Mouse (Mus musculus) heart, adult 11 months (tissue): Measurements from ENCODE around the gene Plod2.

Experiments
- DNase-seq: peaks from one replicate; pipeline ENCODE4 v3.0.0; 2022

The Plod2 gene

DNA sequence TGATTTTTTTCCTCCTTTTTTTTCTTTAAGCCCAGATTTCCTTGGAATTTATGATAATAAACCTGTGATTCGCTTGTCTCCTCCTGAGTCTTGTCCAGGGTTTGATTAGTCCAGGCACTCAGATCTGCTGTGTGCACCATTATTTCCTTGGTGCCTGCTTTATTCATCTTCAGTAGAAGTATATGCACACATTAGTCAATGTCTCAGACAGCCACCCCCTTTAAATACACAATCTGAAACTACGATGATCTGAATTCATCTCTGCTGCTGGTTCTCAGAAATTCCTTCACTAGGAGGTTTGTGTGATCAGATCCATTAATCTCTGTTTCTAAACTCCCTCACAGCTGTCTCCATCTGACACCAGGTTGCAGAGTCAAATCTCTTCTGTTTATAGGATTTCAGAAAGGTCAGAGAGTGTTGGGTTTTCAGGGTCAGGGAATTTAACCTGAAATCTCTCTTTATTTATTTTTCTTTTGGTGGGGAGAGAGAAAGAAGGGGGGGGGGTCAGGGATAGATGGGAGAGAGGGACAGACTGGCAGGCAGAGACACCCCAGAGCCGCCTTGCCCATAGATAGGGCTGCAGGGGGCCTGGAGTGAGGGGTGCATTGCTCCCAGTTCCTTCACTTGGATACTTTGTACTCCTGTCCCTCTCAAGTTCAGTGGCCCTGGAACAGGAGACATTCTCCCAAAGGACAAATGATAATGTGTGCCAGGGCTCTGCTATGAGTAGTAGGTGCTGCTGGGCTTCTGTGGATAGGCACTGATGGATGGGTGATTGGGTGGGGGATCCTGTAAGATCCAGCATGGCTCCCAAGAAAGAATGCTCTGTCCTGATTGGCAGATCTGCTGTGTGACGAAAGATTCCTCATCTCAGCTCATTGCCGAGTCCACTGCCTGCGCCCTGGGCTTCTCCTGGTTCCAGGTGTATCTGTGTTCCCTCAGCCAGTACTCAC, 13.3 kb downstream of the Plod2 start:
- DNase-seq = peak; percentile 84

DNA sequence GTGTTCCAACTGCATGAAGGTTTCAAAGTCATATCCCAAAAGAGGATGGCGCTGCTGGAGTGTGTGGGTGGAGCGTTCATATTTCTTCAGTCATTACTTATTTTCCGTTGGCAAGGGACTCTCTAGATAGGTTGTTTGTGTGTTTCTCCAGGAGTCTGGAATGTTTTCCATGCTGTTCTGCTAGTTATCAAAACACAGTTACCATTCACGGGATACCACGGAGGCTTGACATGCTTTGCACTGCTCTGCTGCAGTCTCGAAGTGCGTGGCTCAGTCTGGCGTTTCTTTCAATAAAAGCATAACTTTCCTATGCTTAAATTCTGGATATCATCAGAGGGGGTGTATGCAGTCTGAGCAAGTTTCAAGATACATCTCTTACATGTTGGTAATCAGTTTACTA, 17.7 kb downstream of the Plod2 start:
- peak; percentile 84 for DNase-seq

DNA sequence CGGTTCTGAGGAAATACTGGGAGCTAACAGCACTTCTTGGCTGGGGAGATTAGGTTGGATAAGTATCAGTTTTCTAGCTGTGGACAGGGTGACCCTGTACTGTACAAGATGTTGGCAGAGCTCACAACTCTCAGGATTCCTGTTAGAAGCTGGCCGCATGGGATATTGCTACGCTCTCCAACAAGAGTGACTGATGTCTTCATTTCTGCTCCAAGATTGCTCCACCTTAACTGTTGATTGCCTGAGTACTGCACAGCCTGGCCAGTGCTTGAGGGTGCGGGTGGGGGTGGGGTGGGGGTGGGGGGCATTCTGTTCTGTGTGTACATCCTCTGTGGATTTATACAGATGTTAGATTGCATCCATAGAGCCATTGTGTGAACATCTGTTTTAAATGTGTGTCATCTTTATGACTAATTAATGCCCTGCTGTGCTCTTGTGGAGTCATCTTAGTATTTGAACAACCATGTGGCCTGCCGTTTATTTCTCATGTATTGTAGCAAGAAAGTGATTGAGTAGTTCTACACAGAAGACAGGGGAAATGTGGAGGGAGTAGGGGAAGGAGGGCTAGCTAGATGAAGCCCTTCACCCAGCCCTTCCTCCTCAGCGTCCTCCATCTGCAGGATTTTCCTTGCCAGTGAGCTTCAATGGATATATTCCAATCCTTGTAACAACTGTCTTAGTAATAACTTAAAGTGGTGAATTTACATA, 19.0 kb downstream of the Plod2 start:
- peak; percentile 94 for DNase-seq

DNA sequence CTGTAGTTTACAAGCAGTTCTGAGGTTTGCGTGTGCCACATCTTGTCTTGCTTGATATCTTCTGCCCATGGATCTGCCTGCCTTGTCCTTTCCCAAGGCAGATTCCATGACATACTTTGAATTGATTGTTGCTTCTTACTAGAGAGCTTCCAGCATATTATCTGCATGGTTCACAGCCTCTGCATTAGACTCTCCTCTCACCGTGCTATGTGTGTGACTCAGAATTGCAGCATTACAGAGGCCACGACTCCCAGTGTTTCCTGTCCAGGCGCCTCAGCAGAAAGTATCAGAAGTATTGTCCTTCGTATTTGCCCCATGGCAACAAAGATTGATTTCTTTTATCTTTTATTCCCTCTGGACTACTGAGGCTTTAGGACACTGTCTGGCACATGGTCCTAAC, 20.4 kb downstream of the Plod2 start:
- peak; percentile 74 for DNase-seq

DNA sequence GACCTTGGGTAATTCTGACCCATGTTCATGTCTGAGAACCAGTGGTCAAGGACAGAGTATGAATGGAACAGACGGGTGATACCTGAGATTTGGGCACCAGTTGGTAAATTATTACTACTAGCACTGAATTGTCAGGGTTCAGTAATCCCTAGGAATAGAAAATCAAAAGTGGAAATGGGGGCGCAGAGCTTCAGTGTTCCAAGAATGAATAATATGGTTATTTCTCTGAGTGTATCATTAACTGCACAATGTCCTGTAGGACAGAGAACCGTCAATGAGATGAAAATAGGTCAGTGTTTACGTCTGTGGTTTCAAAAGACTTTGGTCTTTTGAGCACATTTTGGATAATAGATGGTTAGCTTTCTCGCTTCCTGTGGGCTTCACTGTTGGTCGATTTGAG, 21.3 kb downstream of the Plod2 start:
- peak; percentile 49 for DNase-seq

DNA sequence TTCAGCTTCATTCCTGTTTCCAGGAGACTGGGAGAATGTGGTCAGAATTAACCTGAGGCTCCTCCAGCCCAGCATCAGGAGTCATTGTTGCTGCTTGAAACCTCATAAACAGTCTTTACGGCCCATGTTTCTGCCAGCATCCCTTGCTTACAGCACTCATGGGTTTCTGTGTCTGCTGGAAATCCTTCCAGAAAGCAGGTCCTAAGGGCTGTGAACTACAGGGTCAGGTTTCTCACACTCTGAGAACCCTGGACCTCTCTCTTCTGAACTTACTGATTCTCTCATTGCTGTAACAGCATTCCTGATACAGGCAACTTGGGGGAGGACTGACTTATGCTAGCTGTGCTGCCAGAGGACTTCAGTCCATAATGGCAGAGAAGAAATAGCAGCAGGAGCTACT, 22.4 kb downstream of the Plod2 start:
- peak; percentile 63 for DNase-seq

DNA sequence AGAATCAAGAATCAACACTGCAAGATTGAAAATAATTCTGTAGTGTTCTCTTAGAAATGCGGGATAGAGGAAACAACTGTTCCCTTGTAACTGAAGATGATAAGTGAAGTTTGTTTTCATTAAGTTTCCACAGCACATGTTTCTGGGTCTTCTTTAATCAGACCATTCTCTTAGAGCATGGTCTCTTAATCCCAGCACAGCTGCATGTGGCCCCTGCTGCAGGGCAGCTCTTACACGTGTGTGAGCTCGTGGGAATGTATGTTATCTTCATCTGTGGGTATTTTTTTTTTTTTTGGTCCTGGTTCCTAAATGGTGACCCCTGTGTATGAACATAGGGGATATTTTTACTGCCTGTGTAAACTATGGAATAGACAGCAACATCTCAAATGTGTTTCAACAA, 24.2 kb downstream of the Plod2 start:
- DNase-seq = peak; percentile 89

DNA sequence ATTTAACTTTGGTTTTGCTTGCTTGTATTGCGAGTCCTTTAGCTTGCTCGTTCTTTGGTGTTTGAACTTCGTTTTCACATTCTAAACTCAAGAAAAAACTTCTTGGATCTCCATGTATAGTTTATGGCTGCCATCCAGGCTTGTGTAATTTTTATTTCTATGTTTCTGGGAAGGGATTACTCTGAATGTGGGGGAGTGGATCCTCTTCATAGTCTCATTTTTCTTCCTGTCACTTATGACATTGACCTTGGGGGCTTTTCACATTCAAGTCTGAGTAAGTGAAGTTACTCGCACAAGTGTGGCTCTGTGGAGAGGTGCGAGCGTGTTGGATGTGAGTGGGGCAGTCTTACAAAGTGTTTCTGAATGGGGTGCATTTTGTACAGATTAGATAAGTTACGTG, 25.5 kb downstream of the Plod2 start:
- peak; percentile 14 for DNase-seq

DNA sequence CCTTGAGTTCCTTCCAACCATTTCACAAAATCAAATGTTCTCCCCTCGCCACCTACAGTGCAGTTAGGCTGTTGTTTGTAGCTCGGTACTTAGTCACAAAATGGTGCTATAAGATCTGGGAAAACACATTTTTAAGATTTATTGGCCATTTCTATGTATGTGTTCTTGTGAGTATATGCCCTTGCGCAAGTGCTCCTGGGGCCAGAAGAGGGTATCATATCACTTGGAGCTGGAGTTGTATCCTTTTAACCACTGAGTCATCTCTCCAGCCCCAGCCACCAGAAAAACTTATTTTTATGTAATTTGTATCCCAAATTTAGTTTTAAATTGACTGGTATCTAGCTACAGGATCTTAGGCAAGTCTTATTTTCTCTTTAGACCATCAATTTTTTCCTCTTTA, 26.8 kb downstream of the Plod2 start:
- DNase-seq = no peak

DNA sequence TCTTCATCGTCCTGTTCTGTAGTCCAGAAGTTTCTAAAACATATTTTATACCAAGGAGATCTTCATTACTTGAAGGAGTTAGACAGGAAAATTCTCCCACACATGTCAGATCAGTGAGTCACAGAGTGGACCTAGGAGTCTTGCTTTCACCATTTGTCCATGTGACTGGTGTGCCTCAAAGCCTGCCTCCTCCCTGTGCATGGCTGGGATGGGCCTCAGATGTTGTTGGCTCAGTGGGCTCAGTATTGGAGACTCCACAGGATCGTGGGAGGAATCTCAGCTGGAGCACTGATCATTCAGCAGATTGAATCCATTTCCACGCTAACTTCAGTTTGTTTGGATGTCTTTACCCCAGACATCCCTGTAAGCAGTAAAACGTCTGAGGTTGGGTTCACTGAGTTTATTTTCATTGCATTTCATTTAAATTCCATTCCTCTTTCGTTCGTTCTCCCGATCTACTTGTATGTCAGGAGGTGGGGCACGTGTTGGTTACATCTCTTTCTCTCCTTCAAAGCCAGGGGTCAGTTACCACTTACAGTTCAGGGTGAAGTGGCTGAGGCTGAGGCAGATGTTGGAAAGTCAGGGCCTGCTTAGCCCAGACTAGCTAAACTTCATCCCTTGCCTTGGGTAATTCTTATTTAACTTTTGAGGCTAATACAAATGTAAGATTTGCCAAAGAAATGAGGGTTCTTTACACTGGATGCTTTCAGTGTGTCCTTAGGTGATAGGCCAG, 30.5 kb downstream of the Plod2 start:
- peak; percentile 94 for DNase-seq

DNA sequence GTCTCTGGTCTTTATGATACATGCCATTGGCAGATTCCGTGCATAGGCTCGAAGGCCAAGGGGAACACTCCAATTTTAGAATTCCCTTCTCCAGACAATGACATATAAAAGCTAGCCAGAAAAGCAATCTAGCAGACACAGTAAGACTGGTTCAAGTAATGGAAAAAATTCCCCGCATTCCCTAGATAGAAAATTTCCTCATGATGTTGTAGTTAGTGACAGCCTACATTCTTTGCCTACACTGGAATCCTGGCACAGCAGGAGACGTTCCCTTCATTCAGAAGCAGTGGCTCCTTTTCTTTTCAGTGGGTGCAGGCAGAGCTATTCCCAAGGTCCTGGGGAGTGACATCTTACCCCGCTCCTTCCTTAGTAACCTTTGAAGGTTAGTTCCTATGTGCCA, 41.9 kb downstream of the Plod2 start:
- DNase-seq = peak; percentile 15

DNA sequence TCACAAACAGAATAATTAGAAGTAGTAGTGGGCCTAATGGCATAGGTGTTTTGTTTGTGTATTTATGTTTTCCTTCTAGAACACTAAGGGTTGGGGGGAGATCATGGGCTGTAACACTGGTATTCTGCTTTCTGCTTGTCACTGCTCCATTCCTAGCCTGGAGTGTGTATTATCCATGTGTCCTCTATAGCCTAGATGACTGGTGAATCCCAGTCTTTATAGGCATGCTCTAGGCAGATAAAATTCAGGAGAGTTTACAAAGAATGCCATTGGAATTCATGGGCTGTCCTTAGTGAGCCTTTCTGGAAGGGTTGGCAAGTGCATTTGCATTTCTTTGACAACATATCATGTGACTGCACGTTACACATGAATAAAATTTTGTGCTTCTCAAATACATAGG, 44.0 kb downstream of the Plod2 start:
- DNase-seq = peak; percentile 4

DNA sequence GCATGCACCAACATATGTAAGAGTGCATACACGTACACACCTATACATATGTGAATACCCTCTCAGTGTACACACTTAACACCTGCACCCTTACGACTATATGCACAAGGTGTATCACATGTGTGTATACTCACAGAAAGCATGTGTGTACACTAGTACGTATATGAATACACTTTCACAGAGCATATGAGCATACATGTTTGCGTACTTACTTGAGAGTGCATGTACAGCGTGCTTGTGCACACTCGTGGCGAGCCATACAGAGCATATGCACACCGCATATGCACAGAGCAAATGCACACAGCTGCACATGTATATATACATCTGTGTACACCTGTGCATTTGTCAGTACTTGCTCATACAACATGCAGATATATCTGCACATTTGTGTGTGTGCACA, 45.4 kb downstream of the Plod2 start:
- peak; percentile 62 for DNase-seq

DNA sequence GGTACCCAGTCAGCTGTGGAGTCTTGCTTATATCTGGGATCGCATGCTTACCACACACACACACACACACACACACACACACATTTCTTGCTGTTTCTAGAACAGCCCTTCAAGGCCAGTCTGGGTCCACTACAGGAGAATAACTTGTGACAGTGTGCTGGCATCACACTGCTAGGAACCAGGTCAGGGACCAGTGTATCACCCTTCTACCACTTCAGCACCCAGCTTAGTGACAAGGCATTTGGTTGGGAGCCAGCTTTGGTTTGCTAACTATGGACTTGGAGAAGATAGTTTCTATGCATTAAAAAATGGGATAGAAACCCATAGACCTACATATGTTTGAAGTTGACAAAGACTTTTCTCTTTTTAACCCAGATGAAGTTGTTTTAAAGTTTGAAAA, 46.2 kb downstream of the Plod2 start:
- peak; percentile 44 for DNase-seq

DNA sequence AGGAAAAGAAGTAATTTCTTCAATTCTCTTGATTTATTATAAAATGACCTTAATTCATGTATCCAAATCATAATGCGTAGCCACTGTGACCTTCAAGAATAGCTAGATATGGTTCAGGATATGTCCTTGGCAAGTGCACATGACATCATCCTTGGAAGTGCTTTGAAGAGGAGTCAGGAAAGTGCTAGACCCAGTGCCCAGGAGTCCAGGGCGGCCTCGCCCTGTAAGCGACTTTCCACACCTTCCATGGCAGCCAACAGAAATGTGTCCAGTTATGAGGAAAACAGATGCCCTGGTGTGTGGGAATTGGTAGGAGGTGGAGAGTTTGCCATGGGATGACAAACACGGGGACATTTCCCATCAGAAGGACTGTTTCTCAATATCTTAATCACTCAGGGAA, 47.0 kb downstream of the Plod2 start:
- peak; percentile 79 for DNase-seq

DNA sequence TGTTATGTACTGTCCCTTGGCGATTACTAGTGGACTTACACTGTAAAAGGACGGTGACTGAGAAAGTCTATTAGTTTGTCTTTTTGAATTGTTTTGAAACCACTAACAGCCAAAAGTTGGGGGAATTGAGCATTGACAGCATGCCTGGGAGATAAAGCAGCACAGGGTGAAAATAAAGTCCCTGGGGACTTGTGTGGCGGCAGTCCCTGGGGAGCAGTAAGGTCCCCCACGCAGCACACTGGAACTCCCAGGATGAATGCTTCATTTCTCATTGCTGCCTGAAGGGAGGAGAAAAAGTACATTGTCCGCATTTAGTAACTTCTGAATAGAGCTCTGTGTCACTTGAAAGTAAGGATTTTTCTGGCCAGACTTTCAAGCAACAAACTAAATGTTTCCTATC, 49.5 kb downstream of the Plod2 start:
- peak; percentile 68 for DNase-seq

DNA sequence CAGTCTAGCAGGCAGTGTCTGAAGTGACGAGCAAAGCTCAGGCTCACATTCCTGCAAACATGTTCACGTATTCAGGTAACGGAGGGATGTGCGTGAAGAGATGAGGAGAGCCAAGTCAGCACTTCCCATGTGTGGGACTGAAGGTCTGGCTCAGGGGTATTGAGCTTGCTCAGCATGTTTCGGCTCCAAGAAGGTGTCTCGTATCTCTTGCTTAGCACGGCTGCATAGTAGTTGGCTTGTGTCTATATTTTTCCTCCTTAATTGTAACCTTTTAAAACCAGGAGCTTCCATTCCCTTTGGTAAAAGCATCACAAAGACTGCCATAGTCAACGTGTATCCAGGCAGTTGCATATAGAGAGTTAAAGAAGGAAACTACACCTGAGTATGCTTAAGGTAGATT, 50.7 kb downstream of the Plod2 start:
- peak; percentile 53 for DNase-seq

DNA sequence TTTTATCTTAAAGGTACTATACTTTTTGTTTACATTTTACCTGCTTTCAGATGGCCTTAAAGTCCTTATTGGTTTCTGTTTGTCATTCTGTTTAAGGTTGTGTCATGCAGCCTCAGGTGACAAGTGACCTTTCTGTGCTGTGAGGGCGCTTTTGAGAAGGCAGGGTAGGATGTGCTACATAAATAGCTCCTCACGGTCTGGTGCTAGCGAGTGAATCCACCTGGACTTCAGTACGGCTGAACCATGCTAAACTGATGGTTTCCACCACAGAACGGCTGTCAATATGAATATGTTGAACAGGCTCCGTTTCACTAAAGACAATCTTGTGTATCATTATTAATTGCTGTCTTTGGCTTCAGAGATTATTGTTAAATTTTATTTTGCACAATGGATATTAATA, 52.5 kb downstream of the Plod2 start:
- peak; percentile 39 for DNase-seq

DNA sequence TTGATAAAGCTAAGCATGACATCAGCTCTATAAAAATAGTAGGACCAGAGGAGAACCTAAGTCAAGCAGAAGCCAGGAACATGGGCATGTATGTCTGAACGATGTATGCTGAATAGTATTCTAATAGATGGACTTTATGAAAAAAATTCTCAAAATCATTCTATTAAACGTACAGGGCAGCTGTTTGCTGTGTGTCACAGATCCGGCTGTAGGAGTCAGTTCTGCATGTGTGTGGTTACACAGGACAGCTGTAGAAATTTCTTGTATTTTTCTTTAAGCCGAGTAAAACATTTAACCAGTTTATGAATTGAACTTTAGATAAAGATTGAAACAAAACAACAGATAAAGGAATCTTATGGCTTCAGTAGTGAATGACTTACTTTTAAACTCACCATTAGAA, 53.3 kb downstream of the Plod2 start:
- peak; percentile 2 for DNase-seq

DNA sequence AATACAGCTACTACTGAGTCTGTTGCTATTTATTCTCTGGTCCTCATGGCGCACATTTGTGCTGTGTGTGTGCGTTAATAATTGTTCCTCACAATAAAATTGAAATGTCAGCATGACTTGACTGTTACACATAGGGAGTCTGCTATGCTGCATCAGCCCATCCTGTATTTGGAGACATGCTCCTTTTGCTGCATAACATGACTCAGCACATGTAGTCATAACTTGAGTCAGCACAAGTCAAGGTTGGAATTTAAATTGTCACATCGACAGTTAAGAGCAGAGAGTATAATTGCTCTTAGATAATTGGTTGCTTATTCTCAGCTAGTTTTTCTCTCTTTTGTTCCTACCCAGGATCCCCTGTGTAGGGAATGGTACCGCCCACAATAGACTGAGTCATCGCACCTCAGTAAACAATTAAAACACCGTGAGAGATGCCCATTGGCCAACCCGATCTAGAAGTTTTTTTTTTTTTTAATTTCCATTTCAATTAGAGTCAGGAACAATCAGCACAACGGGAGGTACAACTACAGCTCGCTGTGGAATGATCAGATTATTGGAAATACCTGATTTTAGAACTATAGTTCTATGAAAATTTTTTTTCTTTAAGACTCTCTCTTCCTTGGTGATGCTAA, 55.0 kb downstream of the Plod2 start:
- DNase-seq = peak; percentile 14

DNA sequence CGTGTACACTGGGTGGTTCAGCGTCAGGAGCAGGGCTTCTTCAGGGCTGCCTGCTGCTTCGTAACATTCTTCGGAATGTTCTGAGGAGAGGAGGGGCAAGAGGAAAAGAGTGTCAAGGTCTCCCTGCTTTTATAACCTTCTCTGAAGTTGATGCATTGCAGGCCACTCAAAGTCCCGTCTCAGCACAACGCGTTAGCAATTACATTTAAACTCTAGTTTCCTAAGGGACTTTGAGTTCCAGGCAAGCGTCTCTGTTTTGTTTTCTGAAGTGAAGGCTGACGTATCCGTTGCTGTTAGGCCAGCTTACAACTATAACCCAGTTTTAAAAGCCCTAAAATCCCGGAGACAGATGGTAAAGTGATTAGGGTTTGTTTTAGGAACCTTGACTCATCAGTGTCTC, 55.8 kb downstream of the Plod2 start:
- peak; percentile 86 for DNase-seq

DNA sequence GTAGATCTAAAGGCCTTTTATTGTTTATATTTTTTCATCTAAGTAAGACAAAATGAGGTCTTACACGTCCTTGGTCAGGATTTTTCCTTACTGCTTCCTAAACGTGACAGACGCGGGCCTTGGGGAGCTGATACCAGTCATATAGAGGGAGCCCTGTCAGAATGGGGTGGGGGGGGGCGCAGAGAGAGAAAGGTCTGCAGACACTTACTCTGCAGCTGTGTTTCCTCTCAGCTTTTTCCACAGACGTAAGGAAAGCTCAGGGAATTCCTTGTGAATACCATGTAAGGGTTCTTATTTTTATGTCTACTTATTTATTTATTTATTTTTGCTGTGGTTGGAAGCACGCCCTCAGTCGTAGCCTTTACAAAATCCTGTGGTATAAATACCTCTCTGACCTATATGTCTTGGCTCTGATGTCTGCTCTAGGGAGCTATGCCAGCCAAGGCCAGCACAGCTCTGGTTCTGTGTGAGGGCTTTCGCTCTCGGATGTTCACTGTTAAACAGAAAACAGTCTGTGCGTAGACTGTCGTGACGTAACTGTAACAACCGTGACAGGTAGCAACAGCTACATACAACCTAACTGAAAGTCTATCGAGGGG, 58.0 kb downstream of the Plod2 start:
- DNase-seq = peak; percentile 13

DNA sequence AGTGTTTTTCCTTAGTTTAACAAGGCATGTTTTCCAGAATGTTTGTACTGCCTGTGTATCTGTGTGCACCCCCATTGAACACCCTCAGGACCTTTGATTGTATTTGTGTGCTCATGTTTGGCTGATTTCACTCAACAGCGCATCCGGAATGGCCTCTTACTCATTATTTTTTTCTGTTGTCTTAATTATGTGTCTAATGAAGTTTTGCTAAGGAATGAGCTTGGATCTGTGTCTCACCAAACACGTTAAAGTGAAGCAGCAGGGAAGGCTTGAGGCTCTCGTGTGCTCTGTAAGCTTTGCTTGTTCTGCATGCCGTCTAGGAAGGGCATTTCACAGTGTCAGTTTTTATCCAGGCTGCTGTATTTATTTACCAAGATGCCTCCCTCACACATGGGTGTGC, 59.5 kb downstream of the Plod2 start:
- peak; percentile 7 for DNase-seq
